Mouse (Mus musculus) midbrain, embryonic 16.5 days (tissue): ENCODE measurements around the gene Ncf2. TPM values are rescaled to one million over a fixed set of nuclear protein-coding genes. Genes with fewer than 3 reads are reported as not detected.

Experiments
- ATAC-seq: fragments of 200-750 bp; cut with Nextera tagmentation; 2 replicates; pipeline ENCODE4 v1.8.0; 2017; ENCODE audit warnings: moderate TSS enrichment
- H3K27ac ChIP-seq: fragments of 300-500 bp; sonication (generic); 2 replicates; pipeline ENCODE4 v1.5.1; 2014; ENCODE audit warnings: mild to moderate bottlenecking, low read length, mixed read lengths
- H3K27me3 ChIP-seq: fragments of 300-500 bp; sonication (generic); 2 replicates; pipeline ENCODE4 v1.6.1; 2014; ENCODE audit warnings: low read depth, low read length, mixed read lengths; ENCODE audit not compliant: control insufficient read depth, insufficient read depth
- H3K36me3 ChIP-seq: fragments of 300-500 bp; sonication (generic); 2 replicates; pipeline ENCODE4 v1.6.1; 2014; ENCODE audit warnings: mild to moderate bottlenecking, low read length, moderate library complexity, mixed read lengths; ENCODE audit not compliant: control insufficient read depth, insufficient read depth
- H3K4me1 ChIP-seq: fragments of 300-500 bp; sonication (generic); 2 replicates; pipeline ENCODE4 v1.6.1; 2014; ENCODE audit warnings: mild to moderate bottlenecking, low read length, mixed read lengths; ENCODE audit not compliant: control insufficient read depth, insufficient read depth
- H3K4me2 ChIP-seq: fragments of 300-500 bp; sonication (generic); 2 replicates; pipeline ENCODE4 v1.6.1; 2014; ENCODE audit warnings: mild to moderate bottlenecking, low read length, mixed read lengths
- H3K4me3 ChIP-seq: fragments of 300-500 bp; sonication (generic); 2 replicates; pipeline ENCODE4 v1.5.1; 2014; ENCODE audit warnings: low read depth, mild to moderate bottlenecking, low read length, moderate library complexity, mixed read lengths
- H3K9ac ChIP-seq: fragments of 300-500 bp; sonication (generic); 2 replicates; pipeline ENCODE4 v1.6.1; 2014; ENCODE audit warnings: low read depth, low read length, mixed read lengths
- H3K9me3 ChIP-seq: fragments of 300-500 bp; sonication (generic); replicated peaks from 2 replicates; pipeline ENCODE4 v1.6.1; 2014; ENCODE audit warnings: mild to moderate bottlenecking, low read length, mixed read lengths; ENCODE audit not compliant: control insufficient read depth, poor library complexity, severe bottlenecking
- WGBS: fragments of 180-500 bp; shearing (Covaris S2); extraction: QIAGEN DNeasy Blood & Tissue Kit; methylation state at CpG from one replicate; pipeline ENCODE4 v1.1.7; 2014; 5-methylcytosine and 5-hydroxymethylcytosine counted together
- polyA plus RNA-seq: library from polyadenylated mRNA; unstranded; fragments of >200 nt; fragmentation: Nextera tagmentation; extraction: Ambion mirVana; gene quantifications from 2 replicates; pipeline ENCODE4 v1.2.1, GENCODE M21; 2015

The Ncf2 gene
- polyA plus RNA-seq, 1 experiment from 2014 or later, result 2.3 TPM

GRCm38 (mm10) chr1:152824206-152824605 lies 24.2 kb downstream of the Ncf2 start:
- H3K27me3 ChIP-seq, result no peaks in the 10 kb centered on the region

GRCm38 (mm10) chr1:152826446-152826845 lies 26.5 kb downstream of the Ncf2 start:
- no peak overlapping the region for H3K9ac ChIP-seq
- H3K9me3 ChIP-seq, result no peaks in the 10 kb centered on the region; the same call in 1 of the 2 replicates
- H3K27me3 ChIP-seq, result no peaks in the 10 kb centered on the region
- H3K4me2 ChIP-seq, result no peak overlapping the region
- ATAC-seq, result no peak
- H3K27ac ChIP-seq, result no peak overlapping the region
- no peak overlapping the region for H3K4me3 ChIP-seq
- H3K4me1 ChIP-seq, result no peaks in the 10 kb centered on the region
- no peaks in the 10 kb centered on the region for H3K36me3 ChIP-seq
- 89% methylated on average over 5 of the region's 5 CpGs for WGBS

More at GRCm38 (mm10) chr1:152824206-152824605, 24.2 kb downstream of the Ncf2 start:
- Histone ChIP-seq H3K4me1 (no peaks in the 10 kb centered on the region), H3K4me2 (no peak overlapping the region), H3K9ac (no peak overlapping the region), H3K27ac (no peak overlapping the region), H3K9me3 (no peaks in the 10 kb centered on the region; the same call in 1 of the 2 replicates), H3K36me3 (no peaks in the 10 kb centered on the region), H3K4me3 (no peak overlapping the region)
- ATAC-seq, result no peak
- WGBS, result 74% methylated on average over 9 of the region's 9 CpGs

- Histone ChIP-seq H3K9ac (no peak overlapping the region), H3K36me3 (no peaks in the 10 kb centered on the region), H3K27me3 (no peaks in the 10 kb centered on the region), H3K4me2 (no peak overlapping the region), H3K4me1 (no peaks in the 10 kb centered on the region), H3K27ac (no peak overlapping the region), H3K9me3 (no peaks in the 10 kb centered on the region), H3K4me3 (no peak overlapping the region)
- no peak for ATAC-seq
- WGBS, result 81% methylated on average over 5 of the region's 5 CpGs
Observed at GRCm38 (mm10) chr1:152828168-152828567, 28.2 kb downstream of the Ncf2 start.

GRCm38 (mm10) chr1:152828637-152829355 lies 28.8 kb downstream of the Ncf2 start:
- Histone ChIP-seq H3K36me3 (no peaks in the 10 kb centered on the region), H3K9ac (no peak overlapping the region), H3K4me3 (no peak overlapping the region), H3K4me2 (no peak overlapping the region), H3K9me3 (no peaks in the 10 kb centered on the region), H3K4me1 (no peaks in the 10 kb centered on the region), H3K27me3 (no peaks in the 10 kb centered on the region), H3K27ac (no peak overlapping the region)
- WGBS, result 81% methylated on average over 10 of the region's 10 CpGs
- no peak for ATAC-seq

- Histone ChIP-seq H3K9ac (no peak overlapping the region), H3K4me3 (no peak overlapping the region), H3K9me3 (no peaks in the 10 kb centered on the region), H3K27ac (no peak overlapping the region), H3K4me1 (no peaks in the 10 kb centered on the region), H3K27me3 (no peaks in the 10 kb centered on the region), H3K4me2 (no peak overlapping the region), H3K36me3 (no peaks in the 10 kb centered on the region)
- 95% methylated on average over 9 of the region's 9 CpGs for WGBS
- ATAC-seq, result no peak
Observed at GRCm38 (mm10) chr1:152830054-152830453, 30.1 kb downstream of the Ncf2 start.

- no peaks in the 10 kb centered on the region for H3K9me3 ChIP-seq
- no peak overlapping the region for H3K9ac ChIP-seq
- H3K4me1 ChIP-seq, result no peaks in the 10 kb centered on the region
- ATAC-seq, result no peak; the same call in 1 of the 2 replicates
- H3K4me3 ChIP-seq, result no peak overlapping the region
- no peaks in the 10 kb centered on the region for H3K27me3 ChIP-seq
- 78% methylated on average over 8 of the region's 8 CpGs for WGBS
- no peak overlapping the region for H3K27ac ChIP-seq
- no peak overlapping the region for H3K4me2 ChIP-seq
- H3K36me3 ChIP-seq, result no peaks in the 10 kb centered on the region
Observed at GRCm38 (mm10) chr1:152831003-152831402, 31.0 kb downstream of the Ncf2 start.

- Histone ChIP-seq H3K9ac (no peak overlapping the region), H3K27me3 (no peaks in the 10 kb centered on the region), H3K4me1 (no peaks in the 10 kb centered on the region), H3K9me3 (no peaks in the 10 kb centered on the region), H3K4me2 (no peak overlapping the region), H3K27ac (no peak overlapping the region), H3K4me3 (no peak overlapping the region), H3K36me3 (no peaks in the 10 kb centered on the region)
- no peak for ATAC-seq
- 82% methylated on average over 5 of the region's 5 CpGs for WGBS
Observed at GRCm38 (mm10) chr1:152831619-152832018, 31.6 kb downstream of the Ncf2 start.

GRCm38 (mm10) chr1:152832316-152832715 lies 32.3 kb downstream of the Ncf2 start:
- ATAC-seq, result no peak
- 88% methylated on average over 6 of the region's 6 CpGs for WGBS
- Histone ChIP-seq H3K4me3 (no peak overlapping the region), H3K27me3 (no peaks in the 10 kb centered on the region), H3K4me1 (no peaks in the 10 kb centered on the region), H3K9me3 (no peaks in the 10 kb centered on the region), H3K4me2 (no peak overlapping the region), H3K36me3 (no peaks in the 10 kb centered on the region; the same call in 1 of the 2 replicates), H3K9ac (no peak overlapping the region), H3K27ac (no peak overlapping the region)

- Histone ChIP-seq H3K27me3 (no peaks in the 10 kb centered on the region), H3K9ac (no peak overlapping the region), H3K27ac (no peak overlapping the region), H3K4me3 (no peak overlapping the region), H3K4me2 (no peak overlapping the region), H3K36me3 (peaks cover 16% of the 10 kb centered on the region), H3K9me3 (no peaks in the 10 kb centered on the region), H3K4me1 (no peaks in the 10 kb centered on the region)
- no peak for ATAC-seq
- 100% methylated on average over 3 of the region's 3 CpGs for WGBS
Observed at GRCm38 (mm10) chr1:152835061-152835460, 35.1 kb downstream of the Ncf2 start.
